Mouse (Mus musculus) neural tube, embryonic 13.5 days (tissue): ENCODE results near the gene Golph3l. TPM values are rescaled to one million over a fixed set of nuclear protein-coding genes. Genes with fewer than 3 reads are reported as not detected.

Experiments
- ATAC-seq: fragments of 200-750 bp; cut with Nextera tagmentation; 2 replicates; pipeline ENCODE4 v1.8.0; 2017; ENCODE audit warnings: low read depth, mild to moderate bottlenecking, moderate TSS enrichment, moderate library complexity
- H3K27ac ChIP-seq: fragments of 300-500 bp; sonication (generic); replicated peaks from 2 replicates; pipeline ENCODE4 v1.5.1; 2015; ENCODE audit warnings: moderate library complexity, mild to moderate bottlenecking, inconsistent platforms
- H3K27me3 ChIP-seq: fragments of 300-500 bp; sonication (generic); 2 replicates; pipeline ENCODE4 v1.6.1; 2015; ENCODE audit warnings: mild to moderate bottlenecking, inconsistent platforms
- H3K36me3 ChIP-seq: fragments of 300-500 bp; sonication (generic); 2 replicates; pipeline ENCODE4 v1.6.1; 2015; ENCODE audit warnings: mild to moderate bottlenecking, inconsistent platforms
- H3K4me1 ChIP-seq: fragments of 300-500 bp; sonication (generic); replicated peaks from 2 replicates; pipeline ENCODE4 v1.6.1; 2015; ENCODE audit warnings: inconsistent platforms
- H3K4me2 ChIP-seq: fragments of 300-500 bp; sonication (generic); 2 replicates; pipeline ENCODE4 v1.6.1; 2015; ENCODE audit warnings: inconsistent platforms, mild to moderate bottlenecking, moderate library complexity
- H3K4me3 ChIP-seq: fragments of 300-500 bp; sonication (generic); 2 replicates; pipeline ENCODE4 v1.5.1; 2015; ENCODE audit warnings: mild to moderate bottlenecking, inconsistent platforms
- H3K9ac ChIP-seq: fragments of 300-500 bp; sonication (generic); 2 replicates; pipeline ENCODE4 v1.6.1; 2015; ENCODE audit warnings: moderate library complexity, mild to moderate bottlenecking, inconsistent platforms
- H3K9me3 ChIP-seq: fragments of 300-500 bp; sonication (generic); 2 replicates; pipeline ENCODE4 v1.6.1; 2016; ENCODE audit warnings: inconsistent platforms
- WGBS: fragments of 180-500 bp; shearing (Covaris S2); methylation state at CpG from one replicate; pipeline ENCODE4 v1.1.7; 2015; 5-methylcytosine and 5-hydroxymethylcytosine counted together
- polyA plus RNA-seq: library from polyadenylated mRNA; unstranded; fragments of >200 nt; fragmentation: Nextera tagmentation; extraction: Ambion mirVana; gene quantifications from 2 replicates; pipeline ENCODE4 v1.2.1, GENCODE M21; 2015

Golph3l gene
- polyA plus RNA-seq, 1 experiment from 2014 or later, result 34.3 TPM

DNA sequence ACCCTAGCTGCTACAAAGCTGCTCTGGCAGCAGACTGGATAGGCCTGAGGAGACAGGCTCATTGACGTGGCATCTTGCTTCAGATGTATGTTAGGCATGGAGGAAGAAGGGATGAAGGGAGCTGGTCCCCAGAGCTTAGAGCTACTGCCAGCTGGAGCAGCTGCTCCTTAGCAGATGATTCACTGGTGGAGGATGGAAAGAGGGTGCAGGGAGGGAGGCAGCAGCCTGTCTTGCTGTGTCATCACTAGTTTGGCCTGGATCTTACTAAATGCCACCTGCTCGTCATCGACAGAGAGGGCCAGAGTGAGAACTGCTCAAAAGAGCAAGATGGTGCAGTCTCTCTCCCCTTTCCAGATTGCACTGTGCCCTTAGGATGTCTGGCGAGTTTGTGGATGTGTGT is 41.0 kb downstream of the Golph3l start:
- no peak for ATAC-seq
- H3K36me3 ChIP-seq, result peaks cover 80% of the 10 kb centered on the region
- H3K4me2 ChIP-seq, result no peak overlapping the region
- H3K9me3 ChIP-seq, result no peaks in the 10 kb centered on the region
- no peak overlapping the region; the same call in 1 of the 2 replicates for H3K9ac ChIP-seq
- 72% methylated on average over 4 of the region's 4 CpGs for WGBS
- H3K27ac ChIP-seq, result no peak overlapping the region
- H3K4me1 ChIP-seq, result peaks cover 33% of the 10 kb centered on the region
- H3K4me3 ChIP-seq, result no peak overlapping the region
- no peaks in the 10 kb centered on the region for H3K27me3 ChIP-seq

DNA sequence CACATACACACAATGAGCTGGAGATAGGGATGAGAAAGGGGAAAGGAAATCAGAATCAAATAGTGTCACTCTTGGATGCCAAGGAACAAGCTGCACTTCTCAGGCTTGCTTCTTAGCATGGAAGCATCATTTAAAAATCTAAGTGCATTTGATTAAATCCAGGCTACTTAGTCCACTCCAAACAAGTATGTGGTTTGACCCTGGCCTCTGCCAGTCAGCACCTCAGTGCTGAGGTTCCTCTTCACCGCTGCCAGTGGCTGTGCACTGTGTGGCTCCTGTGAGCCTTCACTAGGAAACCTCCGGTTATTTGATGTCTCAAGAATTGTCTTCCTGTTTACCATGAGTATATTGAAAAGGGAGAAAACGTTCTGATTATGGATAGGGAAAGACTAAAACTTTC is 42.1 kb downstream of the Golph3l start:
- no peak overlapping the region for H3K9ac ChIP-seq
- 95% methylated on average over 3 of the region's 3 CpGs for WGBS
- peaks cover 91% of the 10 kb centered on the region for H3K36me3 ChIP-seq
- H3K9me3 ChIP-seq, result no peaks in the 10 kb centered on the region
- no peak for ATAC-seq
- no peak overlapping the region for H3K4me3 ChIP-seq
- H3K27ac ChIP-seq, result no peak overlapping the region
- peaks cover 29% of the 10 kb centered on the region for H3K4me1 ChIP-seq
- no peaks in the 10 kb centered on the region for H3K27me3 ChIP-seq
- no peak overlapping the region for H3K4me2 ChIP-seq

DNA sequence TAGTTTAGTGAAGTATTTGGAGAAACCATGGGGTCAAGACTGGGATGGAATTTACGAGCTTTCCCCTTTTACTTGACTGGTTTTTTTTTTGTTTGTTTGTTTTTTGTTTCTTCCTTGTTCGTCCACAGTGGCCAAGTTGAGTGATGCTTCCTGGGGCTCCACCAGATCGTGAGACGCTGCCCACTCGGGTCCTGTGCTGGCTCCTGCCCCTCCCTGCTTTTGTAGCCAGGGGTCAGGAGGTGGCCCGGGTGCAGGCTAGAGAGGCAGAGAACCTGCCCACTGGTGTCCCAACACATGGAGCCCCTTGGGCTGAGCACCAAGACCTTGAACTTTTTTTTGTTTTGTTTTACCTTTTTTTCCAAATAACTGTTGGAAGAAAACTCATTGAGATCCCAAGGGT is 42.6 kb downstream of the Golph3l start:
- 83% methylated on average over 6 of the region's 6 CpGs for WGBS
- Histone ChIP-seq H3K4me1 (peaks cover 25% of the 10 kb centered on the region), H3K4me3 (no peak overlapping the region), H3K4me2 (no peak overlapping the region), H3K36me3 (peaks cover 95% of the 10 kb centered on the region), H3K9ac (no peak overlapping the region), H3K27ac (no peak overlapping the region), H3K9me3 (no peaks in the 10 kb centered on the region), H3K27me3 (no peaks in the 10 kb centered on the region)
- no peak for ATAC-seq

DNA sequence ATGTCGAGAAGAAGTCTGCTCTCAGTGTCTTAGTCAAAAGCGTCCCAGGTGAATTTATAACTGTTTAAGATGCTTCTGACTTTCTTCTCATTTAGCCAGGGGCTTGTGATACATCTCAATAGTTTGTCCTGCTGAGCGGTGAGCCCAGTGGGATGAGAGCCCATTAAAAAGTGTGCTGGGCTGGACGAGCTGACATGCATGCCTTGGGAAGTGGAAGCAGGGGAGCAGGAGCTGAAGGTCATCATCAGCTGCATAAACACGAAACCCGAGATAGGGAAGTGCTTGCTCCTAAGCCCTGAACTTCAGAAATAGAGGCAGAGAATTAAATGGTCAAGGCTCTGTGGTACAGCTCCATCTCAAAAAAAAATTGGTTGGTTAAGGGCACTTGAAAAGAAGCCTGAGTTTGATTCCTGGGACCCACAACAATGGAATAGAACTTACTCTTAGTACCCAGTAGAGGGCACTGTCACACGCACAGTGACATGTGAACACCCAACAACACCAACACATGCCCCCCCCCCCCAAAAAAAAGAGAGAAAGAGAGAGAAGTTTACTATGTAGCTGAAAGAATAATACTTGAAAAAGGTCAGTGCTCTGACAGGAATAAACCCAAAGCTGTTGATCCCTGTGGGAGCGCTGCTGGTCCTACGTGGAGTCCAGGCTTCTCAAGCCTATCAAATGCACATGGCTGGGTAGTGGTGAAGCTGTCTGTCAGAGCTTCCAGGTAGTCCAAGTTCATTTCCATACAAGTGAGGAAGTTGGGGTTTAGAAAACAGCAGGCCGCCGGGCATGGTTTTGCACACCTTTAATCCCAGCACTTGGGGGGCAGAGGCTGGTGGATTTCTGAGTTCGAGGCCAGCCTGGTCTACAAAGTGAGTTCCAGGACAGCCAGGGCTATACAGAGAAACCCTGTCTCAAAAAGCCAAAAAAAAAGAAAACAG is 44.2 kb downstream of the Golph3l start:
- Histone ChIP-seq H3K4me2 (no peak overlapping the region), H3K9ac (no peak overlapping the region), H3K27me3 (no peaks in the 10 kb centered on the region), H3K27ac (no peak overlapping the region), H3K9me3 (no peaks in the 10 kb centered on the region), H3K36me3 (peaks cover 97% of the 10 kb centered on the region), H3K4me1 (peaks cover 9% of the 10 kb centered on the region; the same call in 1 of the 2 replicates), H3K4me3 (no peak overlapping the region)
- 79% methylated on average over 12 of the region's 12 CpGs for WGBS
- 0 out of 2 replicates have a peak, but pooled peaks have one; percentile 36 for ATAC-seq

DNA sequence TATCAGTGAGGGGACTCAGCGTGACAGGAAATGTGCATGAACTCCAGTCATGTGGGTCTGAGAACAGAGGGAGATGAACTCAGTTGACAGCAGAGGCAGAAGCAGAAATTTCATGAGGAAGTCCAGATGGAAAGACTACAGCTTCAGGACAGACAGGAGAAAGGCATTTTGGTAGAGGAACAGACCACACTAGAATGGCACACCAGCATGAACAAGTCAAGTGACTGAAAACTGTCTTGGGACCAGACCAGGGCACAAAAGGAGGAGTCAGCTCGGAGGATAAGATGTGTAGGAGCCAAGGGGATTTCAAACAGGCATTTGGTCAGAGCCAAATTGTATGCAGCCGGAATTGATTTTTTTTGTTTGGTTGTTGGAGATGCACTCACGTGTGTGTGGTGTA is 46.9 kb downstream of the Golph3l start:
- no peak for ATAC-seq
- H3K9me3 ChIP-seq, result no peaks in the 10 kb centered on the region
- no peak overlapping the region for H3K9ac ChIP-seq
- WGBS, result 83% methylated on average over 4 of the region's 4 CpGs
- no peak overlapping the region for H3K27ac ChIP-seq
- peaks cover 82% of the 10 kb centered on the region for H3K36me3 ChIP-seq
- no peaks in the 10 kb centered on the region for H3K27me3 ChIP-seq
- H3K4me3 ChIP-seq, result no peak overlapping the region
- no peaks in the 10 kb centered on the region for H3K4me1 ChIP-seq
- no peak overlapping the region for H3K4me2 ChIP-seq

DNA sequence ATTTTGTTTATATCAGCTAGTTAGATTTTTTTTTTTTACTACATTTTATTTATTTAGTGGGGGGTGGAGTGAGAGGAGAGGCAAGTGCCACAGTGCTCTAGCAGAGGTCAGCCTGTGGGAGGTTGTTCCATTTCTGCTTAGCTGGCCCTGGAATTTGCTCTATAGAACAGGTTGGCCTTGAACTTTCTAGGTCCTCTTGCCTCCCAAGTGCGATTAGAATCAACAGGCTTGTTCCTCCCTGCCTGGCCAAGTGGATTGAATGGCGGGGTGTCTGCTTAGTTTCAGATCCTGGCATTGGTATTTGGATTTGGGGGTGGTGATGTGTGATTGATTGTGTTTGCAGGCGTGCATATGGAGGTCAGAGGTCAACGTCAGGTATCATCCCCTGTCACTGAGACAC is 47.3 kb downstream of the Golph3l start:
- ATAC-seq, result no peak
- H3K9ac ChIP-seq, result no peak overlapping the region
- no peak overlapping the region for H3K27ac ChIP-seq
- H3K27me3 ChIP-seq, result no peaks in the 10 kb centered on the region
- H3K4me1 ChIP-seq, result no peaks in the 10 kb centered on the region
- H3K9me3 ChIP-seq, result no peaks in the 10 kb centered on the region
- H3K36me3 ChIP-seq, result peaks cover 78% of the 10 kb centered on the region
- 93% methylated on average over 4 of the region's 4 CpGs for WGBS
- no peak overlapping the region for H3K4me3 ChIP-seq
- H3K4me2 ChIP-seq, result no peak overlapping the region

DNA sequence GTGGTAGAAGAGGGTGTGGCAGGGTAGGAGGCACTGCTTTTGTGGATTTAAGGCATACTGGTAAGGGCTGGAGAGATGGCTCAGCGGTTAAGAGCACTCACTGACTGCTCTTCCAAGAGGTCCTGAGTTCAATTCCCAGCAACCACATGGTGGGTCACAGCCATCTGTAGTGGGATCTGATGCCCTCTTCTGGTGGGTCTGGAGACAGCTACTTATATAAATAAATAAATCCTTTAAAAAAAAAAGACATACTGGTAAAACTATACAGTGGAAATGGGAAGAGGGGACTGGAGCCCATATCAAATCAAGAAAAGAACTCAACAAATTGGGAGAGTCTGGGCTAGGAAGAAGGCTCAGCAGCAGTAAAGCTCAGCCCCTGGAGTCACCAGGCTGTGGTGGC is 51.0 kb downstream of the Golph3l start:
- Histone ChIP-seq H3K4me1 (no peaks in the 10 kb centered on the region), H3K27me3 (no peaks in the 10 kb centered on the region), H3K4me3 (no peak overlapping the region), H3K36me3 (peaks cover 44% of the 10 kb centered on the region), H3K27ac (no peak overlapping the region), H3K9me3 (no peaks in the 10 kb centered on the region), H3K4me2 (no peak overlapping the region), H3K9ac (no peak overlapping the region)
- ATAC-seq, result no peak
- WGBS, result 93% methylated on average over 1 of the region's 1 CpGs

DNA sequence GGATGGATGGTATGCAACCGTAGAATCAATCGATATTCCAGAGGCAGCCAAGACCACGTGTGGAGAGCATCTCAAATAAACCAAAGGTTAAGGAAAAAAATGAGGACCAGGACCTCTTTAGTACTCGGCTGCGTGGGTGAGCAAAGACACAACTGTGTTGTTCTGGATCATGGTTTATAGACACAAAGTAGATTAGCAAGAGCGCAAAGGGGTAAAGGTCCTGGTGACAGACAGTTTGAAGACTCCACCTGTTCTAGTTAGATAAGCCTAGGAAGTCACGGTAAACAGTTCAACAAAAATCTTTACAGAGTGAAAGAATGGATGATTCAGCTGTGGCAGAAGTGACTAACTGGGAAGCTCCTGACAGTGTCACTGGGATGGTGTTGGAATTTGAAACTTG is 54.4 kb downstream of the Golph3l start:
- Histone ChIP-seq H3K4me1 (no peaks in the 10 kb centered on the region), H3K4me2 (no peak overlapping the region), H3K9me3 (no peaks in the 10 kb centered on the region), H3K36me3 (peaks cover 10% of the 10 kb centered on the region), H3K27ac (no peak overlapping the region), H3K9ac (no peak overlapping the region), H3K4me3 (no peak overlapping the region), H3K27me3 (no peaks in the 10 kb centered on the region)
- WGBS, result 92% methylated on average over 7 of the region's 7 CpGs
- ATAC-seq, result no peak

DNA sequence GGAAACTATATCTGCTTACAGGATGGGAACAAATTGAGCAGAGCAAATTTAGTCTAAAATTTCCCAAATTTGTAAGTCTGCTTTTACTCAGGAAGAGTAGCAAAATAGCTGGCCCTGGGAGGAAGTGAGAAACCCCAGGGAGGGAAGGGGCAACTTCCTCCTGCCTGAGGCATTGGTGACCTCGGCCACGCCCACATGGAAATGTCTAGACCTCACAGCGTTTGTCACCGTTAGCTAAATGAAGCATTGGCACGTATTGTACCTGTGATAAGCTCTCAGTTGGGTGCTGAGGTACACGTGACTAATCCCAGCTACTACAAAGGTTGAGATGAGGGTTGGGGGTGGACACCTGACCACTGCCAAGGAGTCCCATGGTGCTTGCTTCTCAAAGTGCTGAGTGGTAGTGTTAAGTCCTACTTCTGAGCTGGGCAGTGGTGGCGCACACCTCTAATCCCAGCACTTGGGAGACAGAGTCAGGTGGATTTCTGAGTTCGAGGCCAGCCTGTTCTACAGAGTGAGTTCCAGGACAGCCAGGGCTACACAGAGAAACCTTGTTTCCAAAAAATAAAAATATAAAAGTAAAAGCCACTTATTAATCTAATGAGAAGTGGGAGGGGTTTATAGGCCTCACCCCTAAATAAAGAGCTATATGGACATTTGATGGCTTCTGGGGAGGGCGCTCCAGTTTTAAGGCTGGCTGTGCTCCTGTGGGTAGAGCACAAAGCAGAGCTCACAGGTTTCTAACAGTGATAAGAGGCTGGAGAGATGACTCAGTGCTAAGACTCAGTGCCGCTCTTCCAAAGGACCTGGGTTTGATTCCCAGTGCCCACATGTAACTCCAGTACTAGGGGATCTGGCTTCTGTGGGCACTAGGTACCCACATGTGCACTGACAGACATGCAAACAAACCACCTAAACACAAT is 56.8 kb downstream of the Golph3l start:
- no peaks in the 10 kb centered on the region for H3K36me3 ChIP-seq
- no peak overlapping the region for H3K4me2 ChIP-seq
- H3K9ac ChIP-seq, result no peak overlapping the region
- WGBS, result 73% methylated on average over 10 of the region's 10 CpGs
- no peak overlapping the region for H3K4me3 ChIP-seq
- no peaks in the 10 kb centered on the region for H3K9me3 ChIP-seq
- H3K27ac ChIP-seq, result no peak overlapping the region
- no peak for ATAC-seq
- H3K4me1 ChIP-seq, result no peaks in the 10 kb centered on the region
- no peaks in the 10 kb centered on the region for H3K27me3 ChIP-seq

DNA sequence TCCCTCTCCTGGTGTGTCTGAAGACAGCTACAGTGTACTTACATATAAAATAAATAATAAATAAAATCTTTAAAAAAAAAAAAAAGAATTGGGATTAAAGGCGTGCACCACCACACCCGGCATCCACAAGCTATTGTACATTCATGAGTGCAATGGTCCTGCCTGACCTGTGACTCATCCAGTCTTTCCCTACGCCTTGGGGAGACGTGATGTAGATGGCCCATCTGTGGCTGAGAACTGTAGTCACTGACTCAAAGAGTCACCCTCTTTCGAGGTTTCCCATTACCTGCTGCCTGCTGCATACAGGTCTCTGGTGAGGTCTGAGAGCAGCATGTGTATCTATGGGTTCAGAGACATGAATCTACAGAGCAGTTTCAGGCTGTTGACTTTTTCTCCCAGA is 59.3 kb downstream of the Golph3l start:
- Histone ChIP-seq H3K27ac (no peak overlapping the region), H3K27me3 (no peaks in the 10 kb centered on the region), H3K36me3 (no peaks in the 10 kb centered on the region), H3K9ac (no peak overlapping the region), H3K9me3 (no peaks in the 10 kb centered on the region), H3K4me1 (no peaks in the 10 kb centered on the region), H3K4me3 (no peak overlapping the region), H3K4me2 (no peak overlapping the region)
- WGBS, result 94% methylated on average over 5 of the region's 5 CpGs
- ATAC-seq, result no peak

DNA sequence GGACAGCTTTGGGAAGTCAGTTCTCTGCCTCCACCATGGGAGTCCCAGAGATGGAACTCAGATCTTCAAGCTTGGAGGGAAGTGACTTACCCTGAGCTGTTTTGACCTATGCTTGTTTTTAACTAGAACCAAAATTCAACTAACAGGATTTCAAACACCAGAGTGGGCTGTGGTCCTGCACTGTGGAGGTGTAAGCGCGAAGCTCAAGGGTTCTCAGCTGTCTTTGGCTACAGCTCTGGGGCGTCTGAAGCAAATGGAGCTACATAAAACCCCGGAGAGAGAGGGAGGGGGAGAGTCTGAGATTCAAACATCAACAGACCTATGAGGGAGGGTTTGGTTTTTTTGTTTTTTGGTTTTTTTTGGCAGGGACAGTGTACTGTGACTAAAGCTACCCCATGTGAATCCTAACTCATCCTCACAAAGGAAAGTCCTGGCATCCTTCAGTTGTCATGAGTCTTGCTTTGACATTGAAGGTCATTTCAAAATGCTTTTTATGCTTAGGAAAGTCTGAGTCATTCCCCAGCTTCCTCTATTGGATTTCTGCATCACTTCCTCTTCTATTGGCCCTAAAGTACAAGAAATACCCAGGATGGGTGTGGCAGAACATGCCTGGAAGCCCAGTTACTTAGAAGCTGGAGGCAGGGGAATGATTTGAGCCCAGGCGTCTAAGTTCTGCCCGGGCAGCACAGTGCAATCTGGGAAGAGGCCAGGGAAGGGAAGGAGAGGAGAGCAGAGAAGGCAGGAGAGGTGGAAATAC is 61.7 kb downstream of the Golph3l start:
- 76% methylated on average over 6 of the region's 6 CpGs for WGBS
- no peak overlapping the region for H3K9ac ChIP-seq
- no peak overlapping the region for H3K4me3 ChIP-seq
- no peak overlapping the region for H3K27ac ChIP-seq
- peaks cover 9% of the 10 kb centered on the region; the same call in 1 of the 2 replicates for H3K4me1 ChIP-seq
- no peaks in the 10 kb centered on the region for H3K27me3 ChIP-seq
- no peaks in the 10 kb centered on the region for H3K9me3 ChIP-seq
- ATAC-seq, result no peak
- no peaks in the 10 kb centered on the region for H3K36me3 ChIP-seq
- no peak overlapping the region for H3K4me2 ChIP-seq

DNA sequence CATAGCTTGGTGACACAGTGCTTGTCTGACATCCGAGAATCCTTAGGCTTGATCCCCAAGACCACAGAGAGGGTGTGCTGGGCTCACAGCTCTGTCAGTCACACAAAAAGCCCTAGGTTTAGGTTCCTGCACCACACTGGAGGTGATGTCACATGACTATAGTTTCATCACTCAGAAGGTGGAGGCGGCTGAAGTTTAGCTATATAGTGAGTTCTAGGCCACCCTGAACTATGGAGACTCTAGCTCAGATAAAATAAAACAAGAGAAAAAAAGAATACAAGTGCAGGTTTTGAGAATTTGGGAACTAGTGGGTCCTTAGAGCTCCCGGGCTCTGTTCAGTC is 62.3 kb downstream of the Golph3l start:
- Histone ChIP-seq H3K36me3 (no peaks in the 10 kb centered on the region), H3K9ac (no peak overlapping the region), H3K9me3 (no peaks in the 10 kb centered on the region), H3K27me3 (no peaks in the 10 kb centered on the region), H3K4me3 (no peak overlapping the region), H3K27ac (no peak overlapping the region), H3K4me1 (peaks cover 9% of the 10 kb centered on the region; the same call in 1 of the 2 replicates), H3K4me2 (no peak overlapping the region)
- 85% methylated on average over 3 of the region's 3 CpGs for WGBS
- no peak for ATAC-seq
